Mouse (Mus musculus): Measurements from ENCODE around the gene Stk24. TPM values are rescaled to one million over a fixed set of nuclear protein-coding genes. Genes with fewer than 3 reads are reported as not detected.

Stk24 gene
- polyA plus RNA-seq, 1 experiment, result 7.8 TPM

DNA sequence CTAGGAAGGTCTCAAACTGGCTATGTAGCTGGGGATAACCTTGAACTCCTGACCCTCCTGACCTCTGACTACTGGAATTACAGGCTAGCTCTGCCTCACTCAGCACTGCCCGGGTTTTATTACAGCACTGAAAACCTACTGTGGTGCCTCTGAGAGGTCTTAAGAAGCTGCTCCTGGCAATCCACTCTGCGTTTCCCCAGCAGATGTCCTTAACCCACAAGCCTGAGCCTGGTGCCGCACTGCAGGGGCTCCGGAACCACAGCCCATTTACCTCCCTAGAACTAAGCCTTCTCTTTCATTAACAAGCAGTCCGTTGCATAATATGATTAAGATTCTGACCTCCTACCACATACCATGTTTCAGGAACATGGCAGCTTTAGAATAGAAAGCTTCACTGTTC lies 63.7 kb downstream of the Stk24 start:
- H3K4me1 ChIP-seq (ENCODE audit: control insufficient read depth), result peaks cover 32% of the 10 kb centered on the region
- TF ChIP-seq GATA1 (IDR thresholded peaks at IDR 0.05; ENCODE audit: low read length) (no peak), TAL1 (IDR thresholded peaks at IDR 0.05; ENCODE audit: low read length) (no peak)

DNA sequence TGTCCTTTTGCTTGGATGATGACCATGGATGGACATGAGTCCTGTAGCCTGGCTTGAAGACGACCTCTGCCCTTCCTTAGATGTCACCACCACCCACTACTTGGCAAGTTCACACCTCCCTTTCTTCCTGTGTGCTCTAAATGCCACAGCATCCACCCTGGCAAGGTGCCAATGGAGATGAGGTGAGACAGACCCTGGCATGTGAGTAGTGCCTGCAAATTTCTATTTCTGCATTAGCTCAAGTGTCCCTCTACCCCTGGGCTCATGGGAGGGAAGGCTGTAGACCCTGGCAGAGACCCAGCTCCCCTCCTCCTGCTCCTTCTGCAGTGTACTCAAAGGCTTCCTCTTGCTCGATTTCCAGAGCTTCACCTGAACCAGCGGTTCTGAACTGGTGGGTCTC lies 64.9 kb downstream of the Stk24 start:
- Histone ChIP-seq H3K27me3 (ENCODE audit: control insufficient read depth) (no peaks in the 10 kb centered on the region), H3K4me3 (replicated peaks) (no peak overlapping the region), H3K4me1 (ENCODE audit: control insufficient read depth) (peaks cover 40% of the 10 kb centered on the region), H3K9me3 (ENCODE audit: control insufficient read depth, low read length) (no peaks in the 10 kb centered on the region), H3K36me3 (ENCODE audit: control insufficient read depth) (peaks cover 40% of the 10 kb centered on the region)
- TF ChIP-seq GATA1 (IDR thresholded peaks at IDR 0.05; ENCODE audit: low read length), result no peak
- TF ChIP-seq TAL1 (IDR thresholded peaks at IDR 0.05; ENCODE audit: low read length), result no peak

More for the DNA sequence above, 63.7 kb downstream of the Stk24 start:
- Histone ChIP-seq H3K9me3 (ENCODE audit: control insufficient read depth, low read length) (no peaks in the 10 kb centered on the region), H3K27me3 (ENCODE audit: control insufficient read depth) (no peaks in the 10 kb centered on the region), H3K4me3 (replicated peaks) (no peak overlapping the region), H3K36me3 (ENCODE audit: control insufficient read depth) (peaks cover 31% of the 10 kb centered on the region)

- Histone ChIP-seq H3K9me3 (ENCODE audit: control insufficient read depth, low read length) (no peaks in the 10 kb centered on the region), H3K27me3 (ENCODE audit: control insufficient read depth) (no peaks in the 10 kb centered on the region), H3K4me1 (ENCODE audit: control insufficient read depth) (peaks cover 43% of the 10 kb centered on the region), H3K4me3 (replicated peaks) (no peak overlapping the region), H3K36me3 (ENCODE audit: control insufficient read depth) (peaks cover 54% of the 10 kb centered on the region)
- TF ChIP-seq TAL1 (IDR thresholded peaks at IDR 0.05; ENCODE audit: low read length), result no peak
- no peak for TF ChIP-seq GATA1 (IDR thresholded peaks at IDR 0.05; ENCODE audit: low read length)
These were observed 66.5 kb downstream of the Stk24 start for GRCm38 (mm10) chr14:121313283-121313682.

DNA sequence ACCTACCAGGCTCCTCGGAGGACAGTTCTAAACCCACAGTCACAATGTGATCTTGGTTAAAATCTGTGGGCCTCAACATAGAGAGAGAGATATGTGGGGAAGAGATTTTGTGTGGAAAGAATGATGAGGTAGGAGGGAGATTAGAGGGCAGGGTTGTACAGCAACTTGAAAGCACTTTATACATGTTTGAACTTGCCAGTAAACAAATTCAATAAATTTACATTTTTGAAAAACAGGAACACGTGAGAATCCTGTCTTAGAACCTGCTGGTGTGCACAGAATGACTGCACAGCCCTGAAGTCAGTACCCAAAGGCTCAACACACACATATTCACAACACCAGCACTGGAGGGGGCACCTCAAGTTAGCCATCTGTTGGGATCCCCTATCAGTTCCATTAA lies 68.7 kb downstream of the Stk24 start:
- Histone ChIP-seq H3K36me3 (ENCODE audit: control insufficient read depth) (peaks cover 67% of the 10 kb centered on the region), H3K9me3 (ENCODE audit: control insufficient read depth, low read length) (no peaks in the 10 kb centered on the region), H3K4me3 (replicated peaks) (no peak overlapping the region), H3K4me1 (ENCODE audit: control insufficient read depth) (peaks cover 35% of the 10 kb centered on the region), H3K27me3 (ENCODE audit: control insufficient read depth) (no peaks in the 10 kb centered on the region)
- TF ChIP-seq GATA1 (IDR thresholded peaks at IDR 0.05; ENCODE audit: low read length) (no peak), TAL1 (IDR thresholded peaks at IDR 0.05; ENCODE audit: low read length) (no peak)

DNA sequence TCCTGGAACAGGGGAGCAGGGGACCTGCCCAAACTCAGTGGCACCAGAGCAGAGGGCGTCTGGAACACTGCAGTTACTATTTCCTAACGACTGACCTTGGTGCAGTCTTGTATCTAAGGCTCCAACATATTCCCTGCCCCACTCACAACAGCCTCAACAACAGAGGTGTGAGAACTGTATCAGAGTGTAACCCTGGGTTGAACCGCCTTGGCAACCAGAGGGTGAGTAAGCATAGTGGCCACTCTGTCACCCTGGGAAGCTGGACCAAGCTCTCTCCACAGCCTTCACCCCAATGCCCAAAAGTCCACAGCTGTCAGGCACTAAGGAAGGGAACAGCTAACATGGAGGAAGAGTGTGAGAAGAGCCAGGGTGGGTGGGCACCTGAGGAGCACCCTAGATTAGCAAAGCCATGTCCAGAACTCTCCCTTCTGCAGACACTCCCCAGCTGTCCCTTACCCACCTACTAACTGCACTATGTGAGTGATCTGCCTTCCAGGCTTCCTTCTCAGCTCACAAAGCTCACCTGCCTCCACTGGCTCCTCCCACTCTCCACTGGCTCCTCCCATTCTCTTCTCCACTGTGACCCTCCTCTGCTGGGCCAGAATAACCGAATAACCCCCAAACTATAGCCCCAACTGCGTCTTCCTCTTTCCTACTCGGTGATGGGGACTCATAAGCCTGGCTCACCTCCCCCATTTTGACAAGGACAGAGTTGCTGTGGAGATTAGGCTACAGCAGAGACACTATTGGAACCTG lies 69.3 kb downstream of the Stk24 start:
- no peak for TF ChIP-seq TAL1 (IDR thresholded peaks at IDR 0.05; ENCODE audit: low read length)
- TF ChIP-seq GATA1 (IDR thresholded peaks at IDR 0.05; ENCODE audit: low read length), result no peak
- H3K4me3 ChIP-seq (replicated peaks), result no peak overlapping the region
- no peaks in the 10 kb centered on the region for H3K27me3 ChIP-seq (ENCODE audit: control insufficient read depth)
- peaks cover 65% of the 10 kb centered on the region for H3K36me3 ChIP-seq (ENCODE audit: control insufficient read depth)
- H3K4me1 ChIP-seq (ENCODE audit: control insufficient read depth), result peaks cover 34% of the 10 kb centered on the region
- no peaks in the 10 kb centered on the region for H3K9me3 ChIP-seq (ENCODE audit: control insufficient read depth, low read length)

GRCm38 (mm10) chr14:121309909-121310308 lies 69.9 kb downstream of the Stk24 start:
- Histone ChIP-seq H3K9me3 (ENCODE audit: control insufficient read depth, low read length) (no peaks in the 10 kb centered on the region), H3K36me3 (ENCODE audit: control insufficient read depth) (peaks cover 59% of the 10 kb centered on the region), H3K4me3 (replicated peaks) (no peak overlapping the region), H3K27me3 (ENCODE audit: control insufficient read depth) (no peaks in the 10 kb centered on the region), H3K4me1 (ENCODE audit: control insufficient read depth) (peaks cover 32% of the 10 kb centered on the region)
- no peak for TF ChIP-seq GATA1 (IDR thresholded peaks at IDR 0.05; ENCODE audit: low read length)
- TF ChIP-seq TAL1 (IDR thresholded peaks at IDR 0.05; ENCODE audit: low read length), result no peak

GRCm38 (mm10) chr14:121305316-121306064 lies 74.3 kb downstream of the Stk24 start:
- TF ChIP-seq TAL1 (IDR thresholded peaks at IDR 0.05; ENCODE audit: low read length) (no peak), GATA1 (IDR thresholded peaks at IDR 0.05; ENCODE audit: low read length) (no peak)
- Histone ChIP-seq H3K4me3 (replicated peaks) (no peak overlapping the region), H3K9me3 (ENCODE audit: control insufficient read depth, low read length) (no peaks in the 10 kb centered on the region), H3K36me3 (ENCODE audit: control insufficient read depth) (peaks cover 80% of the 10 kb centered on the region), H3K4me1 (ENCODE audit: control insufficient read depth) (peaks cover 10% of the 10 kb centered on the region), H3K27me3 (ENCODE audit: control insufficient read depth) (no peaks in the 10 kb centered on the region)

GRCm38 (mm10) chr14:121304523-121304922 lies 75.3 kb downstream of the Stk24 start:
- Histone ChIP-seq H3K4me3 (replicated peaks) (no peak overlapping the region), H3K36me3 (ENCODE audit: control insufficient read depth) (peaks cover 80% of the 10 kb centered on the region), H3K9me3 (ENCODE audit: control insufficient read depth, low read length) (no peaks in the 10 kb centered on the region), H3K4me1 (ENCODE audit: control insufficient read depth) (peaks cover 3% of the 10 kb centered on the region; the same call in 1 of the 2 replicates), H3K27me3 (ENCODE audit: control insufficient read depth) (no peaks in the 10 kb centered on the region)
- no peak for TF ChIP-seq GATA1 (IDR thresholded peaks at IDR 0.05; ENCODE audit: low read length)
- TF ChIP-seq TAL1 (IDR thresholded peaks at IDR 0.05; ENCODE audit: low read length), result no peak

GRCm38 (mm10) chr14:121299093-121299492 lies 80.7 kb downstream of the Stk24 start:
- no peak for TF ChIP-seq TAL1 (IDR thresholded peaks at IDR 0.05; ENCODE audit: low read length)
- no peak for TF ChIP-seq GATA1 (IDR thresholded peaks at IDR 0.05; ENCODE audit: low read length)
- H3K4me1 ChIP-seq (ENCODE audit: control insufficient read depth), result peaks cover 10% of the 10 kb centered on the region
- no peak overlapping the region for H3K4me3 ChIP-seq (replicated peaks)
- H3K9me3 ChIP-seq (ENCODE audit: control insufficient read depth, low read length), result no peaks in the 10 kb centered on the region
- peaks cover 92% of the 10 kb centered on the region for H3K36me3 ChIP-seq (ENCODE audit: control insufficient read depth)
- H3K27me3 ChIP-seq (ENCODE audit: control insufficient read depth), result no peaks in the 10 kb centered on the region
